Comparison of ENCODE assay signal across 22 mouse cellular contexts in genomic region chr8:102064137-102064536, GRCm38 (mm10).
A peak's percentile ranks its signal among the peaks of the same experiment; 100 is the strongest.
DNase-seq lines count a peak whose midpoint lies in the region; ATAC-seq and TF ChIP-seq lines count a peak whose summit lies in the region.
"Had no signal": no experiment of that assay in that cellular context is flagged by ENCODE, and none has a peak within 500 bp of the region (broad histone marks: within the 10 kb centered on the region; RNA-seq: fewer than 3 reads in every experiment).

No protein-coding gene starts in this region.

- no peak overlapping the region for H3K4me2 ChIP-seq in forebrain, postnatal 0 days (ENCODE audit: low read depth)
- no peak overlapping the region for H3K4me2 ChIP-seq in kidney, postnatal 0 days (ENCODE audit: low read length)
- H3K4me2 ChIP-seq in lung, embryonic 14.5 days, result no peak overlapping the region
- H3K4me2 ChIP-seq: embryonic facial prominence, embryonic 15.5 days; forebrain, embryonic 15.5 days; heart, embryonic 13.5 days; hindbrain, embryonic 12.5 days had no signal

- ATAC-seq in forebrain, postnatal 0 days, result no peak
- no peak for ATAC-seq in kidney, postnatal 0 days (replicated peaks; ENCODE audit: low FRiP score, low read depth)
- ATAC-seq in lung, embryonic 14.5 days (ENCODE audit: insufficient read depth), result no peak
- ATAC-seq: CD4-positive, CD25-positive, alpha-beta regulatory T cell, adult 4 months; forebrain, embryonic 15.5 days had no signal

- no peaks in the 10 kb centered on the region for H3K27me3 ChIP-seq in forebrain, postnatal 0 days (ENCODE audit: insufficient read depth, low read length)
- no peaks in the 10 kb centered on the region for H3K27me3 ChIP-seq in forebrain, embryonic 10.5 days (ENCODE audit: poor library complexity, severe bottlenecking)
- H3K27me3 ChIP-seq in kidney, postnatal 0 days (ENCODE audit: insufficient read depth, low read length), result no peaks in the 10 kb centered on the region
- no peaks in the 10 kb centered on the region for H3K27me3 ChIP-seq in lung, embryonic 14.5 days (ENCODE audit: insufficient read depth, low read length)
- H3K27me3 ChIP-seq: embryonic facial prominence, embryonic 15.5 days; forebrain, embryonic 15.5 days; heart, embryonic 13.5 days; hindbrain, embryonic 12.5 days had no signal

- no peak for TF ChIP-seq CTCF in forebrain, postnatal 0 days (IDR thresholded peaks at IDR 0.05; ENCODE audit: low read depth)
- TF ChIP-seq CTCF in kidney, postnatal 0 days (IDR thresholded peaks at IDR 0.05; ENCODE audit: low read depth), result 0 out of 2 replicates have a peak, but pooled peaks have one; percentile 9
- TF ChIP-seq CTCF in lung, embryonic 14.5 days (IDR thresholded peaks at IDR 0.05; ENCODE audit: low read depth), result no peak
- no peak for TF ChIP-seq CTCF in brain, embryonic 14.5 days (IDR thresholded peaks at IDR 0.05; ENCODE audit: borderline replicate concordance, extremely low read depth, insufficient read depth, insufficient read length)

- no peaks in the 10 kb centered on the region for H3K36me3 ChIP-seq in forebrain, postnatal 0 days (ENCODE audit: insufficient read depth)
- H3K36me3 ChIP-seq in forebrain, embryonic 10.5 days (replicated peaks), result no peaks in the 10 kb centered on the region
- no peaks in the 10 kb centered on the region for H3K36me3 ChIP-seq in kidney, postnatal 0 days (ENCODE audit: insufficient read depth, low read length)
- H3K36me3 ChIP-seq in lung, embryonic 14.5 days (ENCODE audit: insufficient read depth), result no peaks in the 10 kb centered on the region
- H3K36me3 ChIP-seq: embryonic facial prominence, embryonic 15.5 days; forebrain, embryonic 15.5 days; G1E; heart, embryonic 13.5 days; hindbrain, embryonic 12.5 days had no signal

- no peak overlapping the region for H3K27ac ChIP-seq in forebrain, postnatal 0 days (ENCODE audit: low read depth, low read length)
- no peak overlapping the region for H3K27ac ChIP-seq in forebrain, embryonic 10.5 days
- H3K27ac ChIP-seq in kidney, postnatal 0 days, result no peak overlapping the region
- H3K27ac ChIP-seq in lung, embryonic 14.5 days (ENCODE audit: low read depth), result no peak overlapping the region
- H3K27ac ChIP-seq: embryonic facial prominence, embryonic 15.5 days; forebrain, embryonic 15.5 days; gastrocnemius, adult 2 months; heart, embryonic 13.5 days; hindbrain, embryonic 12.5 days had no signal

- H3K9me3 ChIP-seq in forebrain, postnatal 0 days (ENCODE audit: low read length), result no peaks in the 10 kb centered on the region
- no peaks in the 10 kb centered on the region for H3K9me3 ChIP-seq in forebrain, embryonic 10.5 days
- H3K9me3 ChIP-seq in kidney, postnatal 0 days (replicated peaks; ENCODE audit: low read length), result no peaks in the 10 kb centered on the region
- H3K9me3 ChIP-seq in lung, embryonic 14.5 days (ENCODE audit: low read depth, low read length), result no peaks in the 10 kb centered on the region
- H3K9me3 ChIP-seq: embryonic facial prominence, embryonic 15.5 days; forebrain, embryonic 15.5 days; G1E; heart, embryonic 13.5 days; hindbrain, embryonic 12.5 days had no signal

- no peak overlapping the region for H3K4me3 ChIP-seq in forebrain, postnatal 0 days (ENCODE audit: low read depth, low read length)
- no peak overlapping the region for H3K4me3 ChIP-seq in forebrain, embryonic 10.5 days
- H3K4me3 ChIP-seq in kidney, postnatal 0 days (replicated peaks; ENCODE audit: low read depth, low read length), result no peak overlapping the region
- no peak overlapping the region for H3K4me3 ChIP-seq in lung, embryonic 14.5 days (ENCODE audit: low read depth, low read length)
- H3K4me3 ChIP-seq: embryonic facial prominence, embryonic 15.5 days; erythroblast, embryonic 14.5 days; forebrain, embryonic 15.5 days; gastrocnemius, adult 2 months; heart, embryonic 13.5 days; hindbrain, embryonic 12.5 days had no signal

- H3K9ac ChIP-seq in forebrain, postnatal 0 days, result no peak overlapping the region
- no peak overlapping the region for H3K9ac ChIP-seq in kidney, postnatal 0 days (ENCODE audit: low read depth, low read length)
- no peak overlapping the region for H3K9ac ChIP-seq in lung, embryonic 14.5 days
- H3K9ac ChIP-seq: embryonic facial prominence, embryonic 15.5 days; forebrain, embryonic 15.5 days; heart, embryonic 13.5 days; hindbrain, embryonic 12.5 days had no signal

- WGBS in forebrain, postnatal 0 days, result 87% methylated on average over 2 of the region's 2 CpGs
- WGBS in forebrain, embryonic 10.5 days, result 97% methylated on average over 2 of the region's 2 CpGs
- 89% methylated on average over 2 of the region's 2 CpGs for WGBS in kidney, postnatal 0 days
- 87% methylated on average over 2 of the region's 2 CpGs for WGBS in lung, embryonic 14.5 days

- H3K4me1 ChIP-seq in forebrain, postnatal 0 days (ENCODE audit: insufficient read depth), result no peaks in the 10 kb centered on the region
- no peaks in the 10 kb centered on the region for H3K4me1 ChIP-seq in forebrain, embryonic 10.5 days
- no peaks in the 10 kb centered on the region for H3K4me1 ChIP-seq in kidney, postnatal 0 days (replicated peaks; ENCODE audit: insufficient read depth, low read length)
- H3K4me1 ChIP-seq in lung, embryonic 14.5 days (ENCODE audit: insufficient read depth), result no peaks in the 10 kb centered on the region
- H3K4me1 ChIP-seq: embryonic facial prominence, embryonic 15.5 days; forebrain, embryonic 15.5 days; heart, embryonic 13.5 days; hindbrain, embryonic 12.5 days had no signal

- peak; percentile 13 for DNase-seq in forebrain, postnatal 0 days
- no peak for DNase-seq in forebrain, embryonic 10.5 days (ENCODE audit: extremely low spot score, low spot score)
- no peak for DNase-seq in kidney, postnatal 0 days (ENCODE audit: low spot score)
- no peak for DNase-seq in kidney, postnatal 4 days
- DNase-seq in lung, embryonic 14.5 days, result peak; percentile 22
- DNase-seq in lung, postnatal 4 days, result no peak
- DNase-seq in brain, embryonic 14.5 days (ENCODE audit: low read depth), result peak; percentile 15
- DNase-seq: adrenal gland, postnatal 10 days; B cell, adult 2 months; cerebellum, adult 2 months; cerebellum, postnatal 14 days; embryo, embryonic 11 days; gastrocnemius, adult 2 months; gastrocnemius, postnatal 25 days; heart, postnatal 4 days had no signal

- TF ChIP-seq POLR2A in brain, embryonic 14.5 days (IDR thresholded peaks at IDR 0.05; ENCODE audit: borderline replicate concordance, extremely low read depth, insufficient read depth, insufficient read length, poor library complexity, severe bottlenecking), result no peak

Comparison
In these comparisons a context has a peak if more than half of its experiments do, and no peak if none do; other contexts are left out.
1. DNase-seq: peak in forebrain, postnatal 0 days (single experiment), lung, embryonic 14.5 days (single experiment) and brain, embryonic 14.5 days (single experiment); none in forebrain, embryonic 10.5 days (single experiment), kidney, postnatal 0 days (single experiment), kidney, postnatal 4 days (0 of 2) and lung, postnatal 4 days (0 of 2).